Mouse (Mus musculus): ENCODE data around the gene Ccdc187. TPM values are rescaled to one million over a fixed set of nuclear protein-coding genes. Genes with fewer than 3 reads are reported as not detected.

Gene Ccdc187
- polyA plus RNA-seq, 1 experiment from 2014 or later: 0.02 TPM

GRCm38 (mm10) chr2:26227788-26228187, 66.6 kb downstream of the Ccdc187 start:
- Histone ChIP-seq H3K36me3 (peaks cover 44% of the 10 kb centered on the region), H3K27me3 (ENCODE audit: low read depth, poor library complexity, severe bottlenecking) (no peaks in the 10 kb centered on the region), H3K27ac (replicated peaks) (no peak overlapping the region), H3K9me3 (replicated peaks) (no peaks in the 10 kb centered on the region), H3K4me3 (no peak overlapping the region), H3K4me1 (no peaks in the 10 kb centered on the region)
- peak; percentile 46 for DNase-seq (ENCODE audit: low spot score)
- WGBS: 68% methylated on average over 1 of the region's 1 CpGs

DNA sequence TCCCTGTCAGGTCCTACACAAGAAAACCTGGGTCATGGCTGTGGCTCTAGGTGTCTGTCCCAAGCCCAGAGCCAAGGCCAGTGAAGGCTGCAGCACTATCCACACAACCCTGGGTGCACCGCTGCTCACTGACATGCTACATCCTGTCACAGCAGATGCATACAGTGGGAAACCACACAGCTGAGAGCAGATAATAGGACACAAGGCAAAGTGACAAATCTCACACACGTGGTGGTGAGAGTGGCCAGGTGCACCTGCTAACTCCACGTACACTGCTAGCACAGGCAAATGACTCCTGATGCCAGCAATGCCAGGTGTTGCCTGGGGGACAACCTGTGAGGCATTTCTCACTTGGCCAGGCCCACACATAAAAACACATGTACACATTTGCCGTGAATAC, 69.1 kb downstream of the Ccdc187 start:
- Histone ChIP-seq H3K9me3 (replicated peaks) (no peaks in the 10 kb centered on the region), H3K4me1 (no peaks in the 10 kb centered on the region), H3K4me3 (no peak overlapping the region), H3K27ac (replicated peaks) (no peak overlapping the region), H3K36me3 (peaks cover 66% of the 10 kb centered on the region), H3K27me3 (ENCODE audit: low read depth, poor library complexity, severe bottlenecking) (no peaks in the 10 kb centered on the region)
- no peak for DNase-seq (ENCODE audit: low spot score)
- 95% methylated on average over 4 of the region's 4 CpGs for WGBS

- H3K27ac ChIP-seq (replicated peaks): no peak overlapping the region
- no peaks in the 10 kb centered on the region for H3K27me3 ChIP-seq (ENCODE audit: low read depth, poor library complexity, severe bottlenecking)
- no peak for DNase-seq (ENCODE audit: low spot score)
- 83% methylated on average over 3 of the region's 3 CpGs for WGBS
- no peaks in the 10 kb centered on the region for H3K4me1 ChIP-seq
- peaks cover 79% of the 10 kb centered on the region for H3K36me3 ChIP-seq
- no peaks in the 10 kb centered on the region for H3K9me3 ChIP-seq (replicated peaks)
- no peak overlapping the region for H3K4me3 ChIP-seq
Observed at GRCm38 (mm10) chr2:26223961-26224360, 70.4 kb downstream of the Ccdc187 start.

- DNase-seq (ENCODE audit: low spot score): no peak
- Histone ChIP-seq H3K4me1 (no peaks in the 10 kb centered on the region), H3K27ac (replicated peaks) (no peak overlapping the region), H3K27me3 (ENCODE audit: low read depth, poor library complexity, severe bottlenecking) (no peaks in the 10 kb centered on the region), H3K4me3 (no peak overlapping the region), H3K9me3 (replicated peaks) (no peaks in the 10 kb centered on the region), H3K36me3 (peaks cover 96% of the 10 kb centered on the region)
- WGBS: 90% methylated on average over 3 of the region's 3 CpGs
Observed at GRCm38 (mm10) chr2:26214526-26214925, 79.8 kb downstream of the Ccdc187 start.

GRCm38 (mm10) chr2:26209566-26209965, 84.8 kb downstream of the Ccdc187 start:
- DNase-seq (ENCODE audit: low spot score): no peak
- peaks cover 53% of the 10 kb centered on the region for H3K36me3 ChIP-seq

DNA sequence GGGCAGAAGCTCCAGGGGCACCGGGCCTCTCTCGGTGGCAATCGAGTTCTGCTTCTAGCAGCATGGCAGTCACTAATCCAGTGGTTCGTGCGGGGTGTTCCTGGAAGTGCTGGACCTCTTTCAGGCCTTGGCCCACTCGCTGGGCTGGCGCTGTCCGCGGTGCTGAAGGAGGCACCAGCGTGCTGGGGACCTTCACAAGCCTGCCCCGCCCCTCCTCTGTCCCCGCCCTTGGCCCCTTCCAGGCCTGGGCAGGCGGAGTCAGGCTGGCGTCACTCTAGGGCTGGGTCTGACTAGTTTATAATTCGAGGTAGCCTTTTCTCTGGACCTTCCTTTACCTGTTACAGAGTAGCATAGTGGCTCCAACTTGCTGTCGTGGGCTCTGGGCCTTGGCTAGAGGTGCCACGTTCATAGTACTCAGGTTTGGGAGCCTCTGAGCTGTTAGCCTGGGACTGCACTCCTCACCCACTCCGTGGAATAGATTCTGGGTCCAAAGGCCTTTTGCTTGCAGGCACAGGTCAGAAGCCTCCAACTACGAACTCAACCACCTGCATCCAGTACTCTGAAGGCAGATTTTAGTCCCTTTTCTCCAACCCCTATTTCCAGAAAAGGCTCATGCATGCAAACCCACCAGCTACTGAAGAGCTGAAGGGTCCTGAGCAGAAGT, 86.1 kb downstream of the Ccdc187 start, which contains the start of gene Lhx3:
Gene Lhx3, minus strand, starts transcription at position 164 of the 664 bp plus-strand sequence.
- Histone ChIP-seq H3K27me3 (ENCODE audit: low read depth, poor library complexity, severe bottlenecking) (peaks cover 56% of the 10 kb centered on the region), H3K4me3 (0 out of 2 replicates have a peak within 1 kb of the TSS, but pooled peaks have one; percentile 11), H3K27ac (replicated peaks) (no peak within 1 kb of the TSS), H3K36me3 (peaks cover 40% of the 10 kb centered on the region), H3K4me1 (peaks cover 29% of the 10 kb centered on the region), H3K9me3 (replicated peaks) (no peaks in the 10 kb centered on the region)
- WGBS: 6% methylated on average over 19 of the region's 19 CpGs
- peak; percentile 87 for DNase-seq (ENCODE audit: low spot score)

More at GRCm38 (mm10) chr2:26209566-26209965, 84.8 kb downstream of the Ccdc187 start:
- H3K27ac ChIP-seq (replicated peaks): no peak overlapping the region
- H3K4me1 ChIP-seq: peaks cover 29% of the 10 kb centered on the region
- H3K27me3 ChIP-seq (ENCODE audit: low read depth, poor library complexity, severe bottlenecking): peaks cover 43% of the 10 kb centered on the region
- 85% methylated on average over 3 of the region's 3 CpGs for WGBS
- no peaks in the 10 kb centered on the region for H3K9me3 ChIP-seq (replicated peaks)
- H3K4me3 ChIP-seq: no peak overlapping the region

DNA sequence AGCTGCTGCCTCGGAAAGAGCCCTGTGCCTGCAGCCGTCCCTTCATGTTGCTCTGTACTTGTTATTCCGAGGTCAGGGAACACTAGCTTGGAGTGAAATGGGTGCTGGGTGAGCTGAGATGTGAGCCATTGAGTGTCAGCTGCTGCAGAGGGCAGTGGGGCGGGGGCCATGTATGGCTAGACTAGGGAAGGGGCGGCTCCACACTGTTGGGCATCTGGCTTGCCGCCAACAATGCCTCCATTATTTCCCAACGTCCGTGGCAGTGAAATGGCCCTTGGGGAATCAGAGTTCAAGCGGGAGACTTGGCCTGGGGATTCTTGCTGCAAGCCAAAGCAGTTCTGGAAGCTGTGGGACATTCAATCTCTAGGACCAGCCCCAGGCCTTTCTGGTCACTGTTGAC, 86.8 kb downstream of the Ccdc187 start:
- DNase-seq (ENCODE audit: low spot score): peak; percentile 19
- H3K36me3 ChIP-seq: peaks cover 34% of the 10 kb centered on the region
- H3K4me1 ChIP-seq: peaks cover 34% of the 10 kb centered on the region
- H3K9me3 ChIP-seq (replicated peaks): no peaks in the 10 kb centered on the region
- no peak overlapping the region for H3K27ac ChIP-seq (replicated peaks)
- WGBS: 9% methylated on average over 9 of the region's 9 CpGs
- H3K4me3 ChIP-seq: 0 out of 2 replicates have a peak overlapping the region, but pooled peaks have one; percentile 11
- peaks cover 63% of the 10 kb centered on the region for H3K27me3 ChIP-seq (ENCODE audit: low read depth, poor library complexity, severe bottlenecking)

- DNase-seq (ENCODE audit: low spot score): peak; percentile 14
- Histone ChIP-seq H3K27ac (replicated peaks) (no peak overlapping the region), H3K4me3 (no peak overlapping the region), H3K36me3 (peaks cover 16% of the 10 kb centered on the region), H3K27me3 (ENCODE audit: low read depth, poor library complexity, severe bottlenecking) (peaks cover 81% of the 10 kb centered on the region), H3K4me1 (peaks cover 43% of the 10 kb centered on the region), H3K9me3 (replicated peaks) (no peaks in the 10 kb centered on the region)
- 9% methylated on average over 10 of the region's 10 CpGs for WGBS
Observed at GRCm38 (mm10) chr2:26205761-26206160, 88.6 kb downstream of the Ccdc187 start.

DNA sequence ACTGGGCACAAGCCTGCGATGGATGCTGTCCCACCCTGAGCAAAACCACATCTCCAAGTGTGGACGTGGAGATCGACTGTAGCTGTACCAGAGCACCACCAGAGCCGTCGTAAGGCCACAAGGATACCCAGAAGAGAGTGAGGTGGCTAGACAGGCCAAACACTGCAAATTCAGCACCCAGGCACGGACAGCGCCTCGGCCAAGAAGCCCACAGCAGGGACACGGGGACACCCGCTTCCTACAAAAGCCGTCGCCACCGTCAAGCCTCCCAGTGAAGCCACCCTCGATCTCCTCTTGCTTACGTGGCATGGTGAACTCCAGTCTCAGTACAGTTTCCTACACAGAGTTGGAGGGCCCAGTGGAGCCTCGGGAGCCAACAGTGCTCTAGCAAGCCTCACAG, 89.2 kb downstream of the Ccdc187 start:
- H3K4me3 ChIP-seq: no peak overlapping the region
- DNase-seq (ENCODE audit: low spot score): peak; percentile 54
- WGBS: 1% methylated on average over 16 of the region's 16 CpGs
- peaks cover 43% of the 10 kb centered on the region for H3K4me1 ChIP-seq
- no peak overlapping the region for H3K27ac ChIP-seq (replicated peaks)
- peaks cover 10% of the 10 kb centered on the region for H3K36me3 ChIP-seq
- H3K9me3 ChIP-seq (replicated peaks): no peaks in the 10 kb centered on the region
- peaks cover 87% of the 10 kb centered on the region for H3K27me3 ChIP-seq (ENCODE audit: low read depth, poor library complexity, severe bottlenecking)

DNA sequence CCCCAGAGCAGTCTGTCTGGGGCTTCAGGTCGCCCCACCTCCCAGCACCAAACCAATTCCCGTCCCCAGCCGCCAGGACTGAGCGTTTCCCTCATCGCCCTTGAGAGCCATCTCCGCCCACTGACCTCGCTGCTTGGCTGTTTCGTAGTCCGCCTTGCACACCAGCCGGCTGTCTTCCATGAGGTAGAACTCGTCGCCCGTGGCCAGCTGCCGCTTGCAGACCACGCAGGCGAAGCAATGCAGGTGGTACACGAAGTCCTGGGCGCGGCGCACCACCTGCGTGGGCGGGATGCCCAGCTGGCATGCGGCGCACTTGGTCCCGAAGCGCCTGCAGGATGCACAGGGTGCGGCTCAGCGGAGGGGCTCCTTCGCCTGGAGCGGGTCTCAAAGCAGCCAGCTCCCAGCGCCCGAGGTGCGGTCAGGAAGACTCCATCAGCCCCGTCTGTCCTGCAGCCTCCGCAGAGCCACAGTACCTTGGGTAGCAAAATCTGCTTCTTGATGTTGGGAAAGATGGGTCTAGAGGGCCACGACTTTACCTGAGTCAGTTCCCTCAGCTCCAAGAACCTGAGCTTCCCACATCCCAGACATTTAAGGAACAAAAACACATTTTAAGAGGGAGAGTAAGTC, 91.4 kb downstream of the Ccdc187 start:
- peaks cover 100% of the 10 kb centered on the region for H3K27me3 ChIP-seq (ENCODE audit: low read depth, poor library complexity, severe bottlenecking)
- H3K4me1 ChIP-seq: peaks cover 48% of the 10 kb centered on the region
- peak; percentile 36 for DNase-seq (ENCODE audit: low spot score)
- H3K4me3 ChIP-seq: peak overlapping the region; percentile 20; the same call in 1 of the 2 replicates
- H3K9me3 ChIP-seq (replicated peaks): no peaks in the 10 kb centered on the region
- 2% methylated on average over 36 of the region's 36 CpGs for WGBS
- H3K27ac ChIP-seq (replicated peaks): no peak overlapping the region
- H3K36me3 ChIP-seq: no peaks in the 10 kb centered on the region

- Histone ChIP-seq H3K27ac (replicated peaks) (no peak overlapping the region), H3K4me1 (peaks cover 45% of the 10 kb centered on the region), H3K9me3 (replicated peaks) (no peaks in the 10 kb centered on the region), H3K27me3 (ENCODE audit: low read depth, poor library complexity, severe bottlenecking) (peaks cover 100% of the 10 kb centered on the region), H3K36me3 (no peaks in the 10 kb centered on the region), H3K4me3 (peak overlapping the region; percentile 32)
- peak; percentile 34 for DNase-seq (ENCODE audit: low spot score)
- WGBS: under 1% methylated on average over 77 of the region's 77 CpGs
Observed at GRCm38 (mm10) chr2:26201926-26202848, 92.2 kb downstream of the Ccdc187 start.

- Histone ChIP-seq H3K36me3 (no peaks in the 10 kb centered on the region), H3K27me3 (ENCODE audit: low read depth, poor library complexity, severe bottlenecking) (peaks cover 100% of the 10 kb centered on the region), H3K27ac (replicated peaks) (no peak overlapping the region), H3K4me1 (peaks cover 43% of the 10 kb centered on the region), H3K4me3 (peak overlapping the region; percentile 14), H3K9me3 (replicated peaks) (no peaks in the 10 kb centered on the region)
- peak; percentile 35 for DNase-seq (ENCODE audit: low spot score)
- WGBS: under 1% methylated on average over 10 of the region's 10 CpGs
Observed at GRCm38 (mm10) chr2:26198488-26198887, 95.9 kb downstream of the Ccdc187 start.
